Mouse (Mus musculus) adrenal gland, adult 2 months (tissue): Measurements from ENCODE around the gene Zfp526. TPM values are rescaled to one million over a fixed set of nuclear protein-coding genes. Genes with fewer than 3 reads are reported as not detected.
A peak's percentile ranks its signal among the peaks of the same experiment; 100 is the strongest.

Experiments used
- DNase-seq: peaks from one replicate; pipeline ENCODE4 v3.0.0; 2021
- microRNA-seq, 2 experiments: library from miRNA; unstranded; fragments of <30 nt; microRNA quantifications; one replicate each; pipeline ENCODE4 v1.2.0; 2021
- polyA plus RNA-seq: library from polyadenylated mRNA; depleted of rRNA; stranded (reverse); fragments of >200 nt; gene quantifications from 2 replicates; pipeline ENCODE4 v1.2.3, GENCODE M21; 2012; rRNA removed
- total RNA-seq, 2 experiments: library from RNA; stranded (reverse); gene quantifications; 2 replicates each; pipeline ENCODE4 v1.2.3; 2021

The Zfp526 gene
- total and polyA plus RNA-seq, 3 experiments: 9.9 to 19.9 (median 10.4) TPM

GRCm38 (mm10) chr7:25267751-25268463 lies 46.7 kb downstream of the Zfp526 start:
- DNase-seq: peak; percentile 99

- DNase-seq: no peak
Observed at GRCm38 (mm10) chr7:25268588-25268987, 47.4 kb downstream of the Zfp526 start.

- peak; percentile 26 for DNase-seq
Observed at GRCm38 (mm10) chr7:25269029-25269428, 47.8 kb downstream of the Zfp526 start.

- peak; percentile 10 for DNase-seq
Observed at GRCm38 (mm10) chr7:25269545-25270271, 48.5 kb downstream of the Zfp526 start.

GRCm38 (mm10) chr7:25270652-25271633 lies 49.7 kb downstream of the Zfp526 start:
- peak; percentile 8 for DNase-seq

- no peak for DNase-seq
Observed at GRCm38 (mm10) chr7:25271651-25272444, 50.6 kb downstream of the Zfp526 start.

GRCm38 (mm10) chr7:25272445-25273258 lies 51.4 kb downstream of the Zfp526 start:
- DNase-seq: no peak

- DNase-seq: no peak
Observed at GRCm38 (mm10) chr7:25273259-25274241, 52.3 kb downstream of the Zfp526 start.

GRCm38 (mm10) chr7:25274571-25274970 lies 53.3 kb downstream of the Zfp526 start:
- DNase-seq: no peak

GRCm38 (mm10) chr7:25274996-25275395 lies 53.8 kb downstream of the Zfp526 start:
- no peak for DNase-seq

GRCm38 (mm10) chr7:25275555-25276298 lies 54.5 kb downstream of the Zfp526 start:
- no peak for DNase-seq

Small RNAs within 50 kb of the gene (microRNA-seq; reads per million reads assigned to microRNA genes)
- gene Mir7048: 0 to 0.83 reads per million in 2 experiments

Other genes with a start within 250 kb of the Zfp526 start
- gene Rabac1, start 248.7 kb upstream of the Zfp526 start, total RNA-seq: 100 to 1,000 TPM; 251 to 383 TPM
- gene Rabac1, start 248.7 kb upstream of the Zfp526 start, polyA plus RNA-seq: 735 and 788 TPM in 2 replicates
- 100 to 1,000 TPM in 1 of 2 experiments, 10 to 100 TPM in 1; 59.1 to 147 TPM for gene Atp1a3, start 215.5 kb upstream of the Zfp526 start, total RNA-seq
- 115 and 153 TPM in 2 replicates for gene Atp1a3, start 215.5 kb upstream of the Zfp526 start, polyA plus RNA-seq
- 10 to 100 TPM; 14.5 to 18.5 TPM for gene Grik5, start 149.1 kb upstream of the Zfp526 start, total RNA-seq
- gene Grik5, start 149.1 kb upstream of the Zfp526 start, polyA plus RNA-seq: 54.9 and 71.3 TPM in 2 replicates
- 10 to 100 TPM; 21.3 to 21.9 TPM for gene Zfp574, start 148.9 kb upstream of the Zfp526 start, total RNA-seq
- gene Zfp574, start 148.9 kb upstream of the Zfp526 start, polyA plus RNA-seq: 60.8 and 61.2 TPM in 2 replicates
- gene Pou2f2, start 41.7 kb upstream of the Zfp526 start, total RNA-seq: under 1 TPM; 0.46 to 0.90 TPM
- 2.7 and 3.2 TPM in 2 replicates for gene Pou2f2, start 41.7 kb upstream of the Zfp526 start, polyA plus RNA-seq
- 10 to 100 TPM; 15.6 to 17.9 TPM for gene Dedd2, start 810 bp upstream of the Zfp526 start, total RNA-seq
- gene Dedd2, start 810 bp upstream of the Zfp526 start, polyA plus RNA-seq: 36.3 and 39.5 TPM in 2 replicates
- gene Gsk3a, start 16.4 kb downstream of the Zfp526 start, total RNA-seq: 100 to 1,000 TPM in 1 of 2 experiments, 10 to 100 TPM in 1; 98.9 to 107 TPM
- gene Gsk3a, start 16.4 kb downstream of the Zfp526 start, polyA plus RNA-seq: 121 and 150 TPM in 2 replicates
- 10 to 100 TPM; 16.5 to 26.6 TPM for gene Erf, start 29.3 kb downstream of the Zfp526 start, total RNA-seq
- 50.4 and 52.8 TPM in 2 replicates for gene Erf, start 29.3 kb downstream of the Zfp526 start, polyA plus RNA-seq
- gene Cic, start 46.3 kb downstream of the Zfp526 start, total RNA-seq: 100 to 1,000 TPM; 102 to 108 TPM
- 111 and 123 TPM in 2 replicates for gene Cic, start 46.3 kb downstream of the Zfp526 start, polyA plus RNA-seq
- gene Pafah1b3, start 76.6 kb downstream of the Zfp526 start, total RNA-seq: 10 to 100 TPM; 33.4 to 33.8 TPM
- gene Pafah1b3, start 76.6 kb downstream of the Zfp526 start, polyA plus RNA-seq: 29.4 and 35.9 TPM in 2 replicates
- not detected for gene Prr19, start 80.0 kb downstream of the Zfp526 start, total RNA-seq
- gene Prr19, start 80.0 kb downstream of the Zfp526 start, polyA plus RNA-seq: not detected in 2 replicates
- gene Tmem145, start 84.7 kb downstream of the Zfp526 start, total RNA-seq: 1 to 10 TPM; 1.9 to 2.2 TPM
- 8.3 and 9.3 TPM in 2 replicates for gene Tmem145, start 84.7 kb downstream of the Zfp526 start, polyA plus RNA-seq
- gene Megf8, start 95.7 kb downstream of the Zfp526 start, total RNA-seq: 10 to 100 TPM; 37.1 to 41.5 TPM
- 102 and 106 TPM in 2 replicates for gene Megf8, start 95.7 kb downstream of the Zfp526 start, polyA plus RNA-seq
- gene Cnfn, start 148.3 kb downstream of the Zfp526 start, total RNA-seq: not detected
- 1.8 TPM in 1 of 2 replicates, not detected in the other for gene Cnfn, start 148.3 kb downstream of the Zfp526 start, polyA plus RNA-seq
- 100 to 1,000 TPM; 372 to 462 TPM for gene Lipe, start 177.3 kb downstream of the Zfp526 start, total RNA-seq
- 471 and 632 TPM in 2 replicates for gene Lipe, start 177.3 kb downstream of the Zfp526 start, polyA plus RNA-seq
- not detected for gene Cxcl17, start 191.5 kb downstream of the Zfp526 start, total RNA-seq
- gene Cxcl17, start 191.5 kb downstream of the Zfp526 start, polyA plus RNA-seq: not detected in 2 replicates